ENCODE assay signal across 11 mouse cellular contexts in the genomic region with DNA sequence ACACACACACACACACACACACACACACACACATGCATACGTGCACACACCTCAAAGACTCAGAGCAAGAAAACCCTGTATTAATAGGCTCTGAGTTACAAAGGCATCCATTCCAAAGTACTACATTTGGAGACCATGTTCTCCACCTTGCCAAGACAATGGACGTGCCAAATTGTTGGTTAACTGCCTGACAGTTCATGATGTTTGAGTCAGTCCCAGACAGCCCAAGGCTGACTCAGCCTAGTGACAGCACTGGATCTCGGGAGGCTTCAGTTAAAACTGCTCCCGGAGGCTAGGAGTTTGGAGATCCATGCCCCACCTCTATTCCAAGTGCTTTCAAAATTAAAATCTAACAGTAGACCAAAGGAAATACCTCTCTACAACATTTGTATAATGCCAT.
A peak's percentile ranks its signal among the peaks of the same experiment; 100 is the strongest.
DNase-seq lines count a peak whose midpoint lies in the region.
"Had no signal": no experiment of that assay in that cellular context is flagged by ENCODE, and none has a peak within 500 bp of the region (broad histone marks: within the 10 kb centered on the region; RNA-seq: fewer than 3 reads in every experiment).

No protein-coding gene starts in this region.

- intact Hi-C loops in heart, postnatal 25 days (cut with DNase I): no loop called here

- DNase-seq in adrenal gland, adult (ENCODE audit: inconsistent age in 2 of 2, low spot score in 1 of 2): peak; percentile 15 to 74
- no peak for DNase-seq in adrenal gland, postnatal 4 days (ENCODE audit: low spot score in 2 of 2)
- peak; percentile 46 to 48 for DNase-seq in heart, adult 18-20 months
- DNase-seq in heart, postnatal 25 days (ENCODE audit: low spot score): no peak
- DNase-seq in lung, postnatal 14 days: peak; percentile 14
- no peak for DNase-seq in lung, adult 18-20 months
- peak; percentile 21 for DNase-seq in brain, adult 2 months (ENCODE audit: low read depth, low spot score)
- DNase-seq in right cerebral cortex, postnatal 10 days (ENCODE audit: low spot score in 2 of 2): no peak
- DNase-seq: cerebellum, adult 8-10 months; heart, adult 11 months; kidney, adult 11 months had no signal

Comparison
In these comparisons a context has a peak if more than half of its experiments do, and no peak if none do; other contexts are left out.
1. DNase-seq: peak in adrenal gland, adult (2 of 2), heart, adult 18-20 months (2 of 2), lung, postnatal 14 days (single experiment) and brain, adult 2 months (single experiment); none in adrenal gland, postnatal 4 days (0 of 2), heart, postnatal 25 days (single experiment), lung, adult 18-20 months (0 of 2) and right cerebral cortex, postnatal 10 days (0 of 2).